Mouse (Mus musculus) kidney, embryonic 16.5 days (tissue): ENCODE measurements at regions not wholly inside any gene's neighbourhood (a gene's known extent, or its start where the extent isn't known, plus 50 kb on each side); places are given as distances from the start of the nearest gene placed in this dataset.

Source experiments
- ATAC-seq: fragments of 200-750 bp; cut with Nextera tagmentation; 2 replicates; pipeline ENCODE4 v1.8.0; 2017; ENCODE audit warnings: moderate TSS enrichment; ENCODE audit not compliant: low FRiP score, low TSS enrichment
- H3K27ac ChIP-seq: fragments of 300-500 bp; sonication (generic); 2 replicates; pipeline ENCODE4 v1.5.1; 2014; ENCODE audit warnings: low read length
- H3K27me3 ChIP-seq: fragments of 300-500 bp; sonication (generic); 2 replicates; pipeline ENCODE4 v1.6.1; 2014; ENCODE audit warnings: low read length, control low read depth, mixed read lengths; ENCODE audit not compliant: insufficient read depth
- H3K36me3 ChIP-seq: fragments of 300-500 bp; sonication (generic); 2 replicates; pipeline ENCODE4 v1.6.1; 2014; ENCODE audit warnings: low read length, control low read depth, mixed read lengths; ENCODE audit not compliant: insufficient read depth
- H3K4me1 ChIP-seq: fragments of 300-500 bp; sonication (generic); 2 replicates; pipeline ENCODE4 v1.6.1; 2014; ENCODE audit warnings: low read length, control low read depth, mixed read lengths; ENCODE audit not compliant: insufficient read depth
- H3K4me2 ChIP-seq: fragments of 300-500 bp; sonication (generic); replicated peaks from 2 replicates; pipeline ENCODE4 v1.6.1; 2014; ENCODE audit warnings: low read depth, low read length
- H3K4me3 ChIP-seq: fragments of 300-500 bp; sonication (generic); 2 replicates; pipeline ENCODE4 v1.5.1; 2014; ENCODE audit warnings: mild to moderate bottlenecking, low read length
- H3K9ac ChIP-seq: fragments of 300-500 bp; sonication (generic); replicated peaks from 2 replicates; pipeline ENCODE4 v1.6.1; 2014; ENCODE audit warnings: low read length
- H3K9me3 ChIP-seq: fragments of 300-500 bp; sonication (generic); 2 replicates; pipeline ENCODE4 v1.6.1; 2016; ENCODE audit warnings: low read length, control low read depth
- WGBS: fragments of 180-500 bp; shearing (Covaris S2); extraction: QIAGEN DNeasy Blood & Tissue Kit; methylation state at CpG from one replicate; pipeline ENCODE4 v1.1.7; 2014; 5-methylcytosine and 5-hydroxymethylcytosine counted together

GRCm38 (mm10) chr15:92864106-92864505 lies 410.9 kb downstream of the Gxylt1 start:
- no peak overlapping the region for H3K9ac ChIP-seq
- H3K4me3 ChIP-seq = no peak overlapping the region
- H3K4me1 ChIP-seq = no peaks in the 10 kb centered on the region
- no peaks in the 10 kb centered on the region for H3K36me3 ChIP-seq
- H3K9me3 ChIP-seq = no peaks in the 10 kb centered on the region
- ATAC-seq = no peak
- no peak overlapping the region for H3K27ac ChIP-seq
- H3K27me3 ChIP-seq = no peaks in the 10 kb centered on the region
- H3K4me2 ChIP-seq = no peak overlapping the region
- WGBS = 90% methylated on average over 5 of the region's 5 CpGs

DNA sequence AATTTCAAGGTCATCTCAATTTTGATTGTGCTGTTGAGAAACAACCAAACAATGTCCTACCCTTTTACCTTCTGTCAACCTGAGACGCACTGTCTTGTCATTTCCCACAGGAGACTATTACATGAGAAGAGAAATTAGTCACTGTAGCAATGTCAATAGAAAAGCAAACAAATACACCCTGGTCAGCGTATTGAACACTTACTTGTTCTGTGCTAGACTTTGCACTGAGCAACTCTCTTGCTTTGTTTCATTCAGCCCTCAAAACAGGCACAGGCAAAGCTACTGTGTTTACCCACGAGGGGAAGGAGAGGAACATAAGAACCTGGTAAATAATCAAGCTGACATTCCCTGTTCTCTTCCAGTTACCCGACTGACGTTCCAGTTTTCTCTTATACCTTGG lies 424.1 kb downstream of the Gxylt1 start:
- Histone ChIP-seq H3K4me1 (no peaks in the 10 kb centered on the region), H3K27me3 (no peaks in the 10 kb centered on the region), H3K9me3 (no peaks in the 10 kb centered on the region), H3K4me3 (no peak overlapping the region), H3K9ac (no peak overlapping the region), H3K36me3 (no peaks in the 10 kb centered on the region), H3K4me2 (no peak overlapping the region), H3K27ac (no peak overlapping the region)
- 49% methylated on average over 5 of the region's 5 CpGs for WGBS
- no peak for ATAC-seq

DNA sequence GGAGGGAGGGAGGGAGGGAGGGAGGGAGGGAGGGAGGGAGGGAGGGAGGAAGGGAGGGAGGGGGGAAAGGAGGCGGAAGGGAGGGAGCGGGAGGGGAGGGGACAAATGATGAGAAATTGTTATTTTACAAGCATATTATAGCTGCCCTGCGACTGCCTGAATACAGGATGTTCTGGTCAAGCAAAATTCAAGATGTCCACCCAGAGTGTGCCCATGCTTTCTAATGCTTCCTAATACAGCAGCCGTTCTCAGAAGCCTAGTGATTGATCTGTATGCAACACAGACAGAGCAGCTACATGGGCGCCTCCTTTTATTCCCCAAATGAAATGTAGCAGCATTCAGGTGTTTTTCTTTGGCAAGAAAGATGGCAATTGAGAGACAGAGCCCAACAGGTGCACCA lies 434.9 kb downstream of the Gxylt1 start:
- Histone ChIP-seq H3K4me1 (no peaks in the 10 kb centered on the region), H3K9ac (no peak overlapping the region), H3K4me3 (no peak overlapping the region), H3K27me3 (no peaks in the 10 kb centered on the region), H3K4me2 (no peak overlapping the region), H3K27ac (no peak overlapping the region), H3K36me3 (no peaks in the 10 kb centered on the region), H3K9me3 (no peaks in the 10 kb centered on the region)
- 73% methylated on average over 5 of the region's 5 CpGs for WGBS
- ATAC-seq = no peak

- no peaks in the 10 kb centered on the region for H3K9me3 ChIP-seq
- H3K4me1 ChIP-seq = no peaks in the 10 kb centered on the region
- H3K36me3 ChIP-seq = no peaks in the 10 kb centered on the region
- WGBS = 56% methylated on average over 4 of the region's 4 CpGs
- H3K4me2 ChIP-seq = no peak overlapping the region
- no peak overlapping the region for H3K27ac ChIP-seq
- ATAC-seq = no peak
- no peak overlapping the region for H3K4me3 ChIP-seq
- H3K9ac ChIP-seq = no peak overlapping the region
- H3K27me3 ChIP-seq = no peaks in the 10 kb centered on the region
These were observed 435.4 kb downstream of the Gxylt1 start for GRCm38 (mm10) chr15:92839611-92840010.

DNA sequence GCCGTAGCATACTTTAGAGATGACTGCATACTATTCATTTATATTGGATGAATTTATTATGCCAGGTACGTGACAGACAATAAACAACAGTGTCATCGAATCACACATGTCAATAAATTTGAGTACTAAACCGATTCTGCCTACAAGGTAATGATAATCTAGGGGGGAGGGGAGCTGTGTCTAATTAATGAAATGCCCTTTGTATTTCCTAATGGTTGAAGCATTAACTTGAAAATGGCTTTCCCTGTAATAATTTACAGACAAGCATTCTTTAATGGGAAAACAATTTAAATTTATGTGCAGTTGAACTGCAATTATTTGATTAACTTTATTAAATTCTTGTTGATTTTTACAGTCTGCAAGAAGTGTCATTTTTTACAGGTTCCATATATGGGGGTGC lies 429.5 kb downstream of the Pdzrn4 start:
- ATAC-seq = no peak
- 61% methylated on average over 4 of the region's 4 CpGs for WGBS

More for the DNA sequence above, 429.5 kb downstream of the Pdzrn4 start:
- no peaks in the 10 kb centered on the region for H3K36me3 ChIP-seq
- H3K4me1 ChIP-seq = no peaks in the 10 kb centered on the region
- no peak overlapping the region for H3K27ac ChIP-seq
- no peak overlapping the region for H3K9ac ChIP-seq
- H3K9me3 ChIP-seq = 0 out of 2 replicates have a peak, but pooled peaks cover 3% of the 10 kb centered on the region
- H3K4me2 ChIP-seq = no peak overlapping the region
- no peaks in the 10 kb centered on the region for H3K27me3 ChIP-seq
- H3K4me3 ChIP-seq = no peak overlapping the region
